Mouse (Mus musculus): ENCODE results near the gene Spata17. TPM values are rescaled to one million over a fixed set of nuclear protein-coding genes. Genes with fewer than 3 reads are reported as not detected.

Spata17 gene
- polyA plus RNA-seq, 1 experiment from 2014 or later = 0.60 TPM

- WGBS = 88% methylated on average over 4 of the region's 4 CpGs
These were observed 203.7 kb downstream of the Spata17 start for GRCm38 (mm10) chr1:187011601-187012000.

GRCm38 (mm10) chr1:187010071-187010470, 205.2 kb downstream of the Spata17 start:
- 72% methylated on average over 11 of the region's 11 CpGs for WGBS
- H3K9ac ChIP-seq (replicated peaks; ENCODE audit: low read length) = no peak overlapping the region
- H3K36me3 ChIP-seq (replicated peaks; ENCODE audit: control insufficient read depth, insufficient read depth, low read depth, low read length) = no peaks in the 10 kb centered on the region
- H3K27ac ChIP-seq (replicated peaks; ENCODE audit: low read depth, low read length) = no peak overlapping the region
- no peaks in the 10 kb centered on the region for H3K9me3 ChIP-seq (replicated peaks; ENCODE audit: control insufficient read depth, low read length)
- H3K27me3 ChIP-seq (ENCODE audit: control insufficient read depth, insufficient read depth, low read length) = no peaks in the 10 kb centered on the region
- DNase-seq (ENCODE audit: low spot score) (no peak), ATAC-seq (replicated peaks; ENCODE audit: insufficient number of reproducible peaks, low FRiP score, low TSS enrichment, low read depth) (no peak)
- no peak overlapping the region for H3K4me2 ChIP-seq (ENCODE audit: low read depth, low read length)
- H3K4me3 ChIP-seq (ENCODE audit: low read depth, low read length) = no peak overlapping the region
- H3K4me1 ChIP-seq (ENCODE audit: control insufficient read depth, insufficient read depth, low read length) = no peaks in the 10 kb centered on the region

More at GRCm38 (mm10) chr1:187011601-187012000, 203.7 kb downstream of the Spata17 start:
- Histone ChIP-seq H3K4me3 (ENCODE audit: low read depth, low read length) (no peak overlapping the region), H3K27me3 (ENCODE audit: control insufficient read depth, insufficient read depth, low read length) (no peaks in the 10 kb centered on the region), H3K9ac (replicated peaks; ENCODE audit: low read length) (no peak overlapping the region), H3K4me2 (ENCODE audit: low read depth, low read length) (no peak overlapping the region), H3K4me1 (ENCODE audit: control insufficient read depth, insufficient read depth, low read length) (no peaks in the 10 kb centered on the region), H3K9me3 (replicated peaks; ENCODE audit: control insufficient read depth, low read length) (no peaks in the 10 kb centered on the region), H3K36me3 (replicated peaks; ENCODE audit: control insufficient read depth, insufficient read depth, low read depth, low read length) (no peaks in the 10 kb centered on the region), H3K27ac (replicated peaks; ENCODE audit: low read depth, low read length) (no peak overlapping the region)
- ATAC-seq (replicated peaks; ENCODE audit: insufficient number of reproducible peaks, low FRiP score, low TSS enrichment, low read depth) (no peak), DNase-seq (ENCODE audit: low spot score) (no peak)

GRCm38 (mm10) chr1:187008236-187008635, 207.0 kb downstream of the Spata17 start:
- Histone ChIP-seq H3K9me3 (replicated peaks; ENCODE audit: control insufficient read depth, low read length) (no peaks in the 10 kb centered on the region), H3K27me3 (ENCODE audit: control insufficient read depth, insufficient read depth, low read length) (no peaks in the 10 kb centered on the region), H3K4me1 (ENCODE audit: control insufficient read depth, insufficient read depth, low read length) (no peaks in the 10 kb centered on the region), H3K9ac (replicated peaks; ENCODE audit: low read length) (no peak overlapping the region), H3K4me2 (ENCODE audit: low read depth, low read length) (no peak overlapping the region), H3K36me3 (replicated peaks; ENCODE audit: control insufficient read depth, insufficient read depth, low read depth, low read length) (no peaks in the 10 kb centered on the region), H3K27ac (replicated peaks; ENCODE audit: low read depth, low read length) (no peak overlapping the region), H3K4me3 (ENCODE audit: low read depth, low read length) (no peak overlapping the region)
- no peak for ATAC-seq (replicated peaks; ENCODE audit: insufficient number of reproducible peaks, low FRiP score, low TSS enrichment, low read depth)
- 78% methylated on average over 7 of the region's 7 CpGs for WGBS
- DNase-seq (ENCODE audit: low spot score) = no peak

GRCm38 (mm10) chr1:187006227-187006925, 208.9 kb downstream of the Spata17 start:
- ATAC-seq (replicated peaks; ENCODE audit: insufficient number of reproducible peaks, low FRiP score, low TSS enrichment, low read depth) (no peak), DNase-seq (ENCODE audit: low spot score) (no peak)
- no peaks in the 10 kb centered on the region for H3K4me1 ChIP-seq (ENCODE audit: control insufficient read depth, insufficient read depth, low read length)
- no peaks in the 10 kb centered on the region for H3K9me3 ChIP-seq (replicated peaks; ENCODE audit: control insufficient read depth, low read length)
- WGBS = 88% methylated on average over 14 of the region's 14 CpGs
- H3K27ac ChIP-seq (replicated peaks; ENCODE audit: low read depth, low read length) = no peak overlapping the region
- no peak overlapping the region for H3K4me3 ChIP-seq (ENCODE audit: low read depth, low read length)
- H3K4me2 ChIP-seq (ENCODE audit: low read depth, low read length) = no peak overlapping the region
- no peak overlapping the region for H3K9ac ChIP-seq (replicated peaks; ENCODE audit: low read length)
- no peaks in the 10 kb centered on the region for H3K27me3 ChIP-seq (ENCODE audit: control insufficient read depth, insufficient read depth, low read length)
- no peaks in the 10 kb centered on the region for H3K36me3 ChIP-seq (replicated peaks; ENCODE audit: control insufficient read depth, insufficient read depth, low read depth, low read length)

- Histone ChIP-seq H3K27ac (replicated peaks; ENCODE audit: low read depth, low read length) (no peak overlapping the region), H3K36me3 (replicated peaks; ENCODE audit: control insufficient read depth, insufficient read depth, low read depth, low read length) (no peaks in the 10 kb centered on the region), H3K9me3 (replicated peaks; ENCODE audit: control insufficient read depth, low read length) (no peaks in the 10 kb centered on the region), H3K4me3 (ENCODE audit: low read depth, low read length) (no peak overlapping the region), H3K4me1 (ENCODE audit: control insufficient read depth, insufficient read depth, low read length) (no peaks in the 10 kb centered on the region), H3K4me2 (ENCODE audit: low read depth, low read length) (no peak overlapping the region), H3K27me3 (ENCODE audit: control insufficient read depth, insufficient read depth, low read length) (no peaks in the 10 kb centered on the region), H3K9ac (replicated peaks; ENCODE audit: low read length) (no peak overlapping the region)
- DNase-seq (ENCODE audit: low spot score) = no peak
- whole genome bisulfite sequencing = 100% methylated on average over 1 of the region's 1 CpGs
- no peak for ATAC-seq (replicated peaks; ENCODE audit: insufficient number of reproducible peaks, low FRiP score, low TSS enrichment, low read depth)
These were observed 211.0 kb downstream of the Spata17 start for GRCm38 (mm10) chr1:187004306-187004705.

- Histone ChIP-seq H3K9me3 (replicated peaks; ENCODE audit: control insufficient read depth, low read length) (no peaks in the 10 kb centered on the region), H3K9ac (replicated peaks; ENCODE audit: low read length) (no peak overlapping the region), H3K4me3 (ENCODE audit: low read depth, low read length) (no peak overlapping the region), H3K27me3 (ENCODE audit: control insufficient read depth, insufficient read depth, low read length) (no peaks in the 10 kb centered on the region), H3K4me1 (ENCODE audit: control insufficient read depth, insufficient read depth, low read length) (no peaks in the 10 kb centered on the region), H3K4me2 (ENCODE audit: low read depth, low read length) (no peak overlapping the region), H3K27ac (replicated peaks; ENCODE audit: low read depth, low read length) (no peak overlapping the region), H3K36me3 (replicated peaks; ENCODE audit: control insufficient read depth, insufficient read depth, low read depth, low read length) (no peaks in the 10 kb centered on the region)
- WGBS = 63% methylated on average over 7 of the region's 7 CpGs
- DNase-seq (ENCODE audit: low spot score) = no peak
- ATAC-seq (replicated peaks; ENCODE audit: insufficient number of reproducible peaks, low FRiP score, low TSS enrichment, low read depth) = no peak
These were observed 211.8 kb downstream of the Spata17 start for GRCm38 (mm10) chr1:187003441-187003861.

GRCm38 (mm10) chr1:186997596-186998304, 217.5 kb downstream of the Spata17 start:
- Histone ChIP-seq H3K27ac (replicated peaks; ENCODE audit: low read depth, low read length) (no peak overlapping the region), H3K9me3 (replicated peaks; ENCODE audit: control insufficient read depth, low read length) (no peaks in the 10 kb centered on the region), H3K27me3 (ENCODE audit: control insufficient read depth, insufficient read depth, low read length) (no peaks in the 10 kb centered on the region), H3K36me3 (replicated peaks; ENCODE audit: control insufficient read depth, insufficient read depth, low read depth, low read length) (no peaks in the 10 kb centered on the region), H3K4me1 (ENCODE audit: control insufficient read depth, insufficient read depth, low read length) (no peaks in the 10 kb centered on the region), H3K4me3 (ENCODE audit: low read depth, low read length) (no peak overlapping the region), H3K4me2 (ENCODE audit: low read depth, low read length) (no peak overlapping the region), H3K9ac (replicated peaks; ENCODE audit: low read length) (no peak overlapping the region)
- DNase-seq (ENCODE audit: low spot score) (no peak), ATAC-seq (replicated peaks; ENCODE audit: insufficient number of reproducible peaks, low FRiP score, low TSS enrichment, low read depth) (no peak)
- 85% methylated on average over 21 of the region's 21 CpGs for WGBS

Measured in embryonic facial prominence, embryonic 11.5 days (tissue).